ENCODE assay signal across 24 mouse cellular contexts in genomic region chr6:34713777-34714176, GRCm38 (mm10).
A peak's percentile ranks its signal among the peaks of the same experiment; 100 is the strongest.
DNase-seq lines count a peak whose midpoint lies in the region; ATAC-seq and TF ChIP-seq lines count a peak whose summit lies in the region.
"Had no signal": no experiment of that assay in that cellular context is flagged by ENCODE, and none has a peak within 500 bp of the region (broad histone marks: within the 10 kb centered on the region; RNA-seq: fewer than 3 reads in every experiment).

No protein-coding gene starts in this region.

- H3K4me2 ChIP-seq in liver, embryonic 13.5 days, result no peak overlapping the region
- no peak overlapping the region for H3K4me2 ChIP-seq in limb, embryonic 15.5 days
- H3K4me2 ChIP-seq in midbrain, embryonic 14.5 days (ENCODE audit: low read length), result no peak overlapping the region
- H3K4me2 ChIP-seq: forebrain, embryonic 15.5 days; hindbrain, embryonic 14.5 days; limb, embryonic 12.5 days; lung, embryonic 14.5 days; midbrain, embryonic 11.5 days; stomach, embryonic 15.5 days had no signal

- H3K4me3 ChIP-seq in heart, embryonic 10.5 days, result no peak overlapping the region
- no peak overlapping the region for H3K4me3 ChIP-seq in liver, embryonic 13.5 days (replicated peaks)
- H3K4me3 ChIP-seq in embryonic fibroblast, embryonic 13.5 days (ENCODE audit: insufficient read depth, low read length), result no peak overlapping the region
- H3K4me3 ChIP-seq in limb, embryonic 15.5 days, result no peak overlapping the region
- H3K4me3 ChIP-seq in midbrain, embryonic 14.5 days (replicated peaks; ENCODE audit: low read depth, low read length), result no peak overlapping the region
- H3K4me3 ChIP-seq: forebrain, embryonic 10.5 days; forebrain, embryonic 15.5 days; limb, embryonic 12.5 days; stomach, embryonic 15.5 days had no signal

- ATAC-seq in liver, embryonic 13.5 days (ENCODE audit: low read depth), result no peak
- no peak for ATAC-seq in limb, embryonic 15.5 days (ENCODE audit: insufficient number of reproducible peaks, low FRiP score, low TSS enrichment, low read depth)
- no peak for ATAC-seq in midbrain, embryonic 14.5 days (ENCODE audit: low FRiP score, low TSS enrichment)
- ATAC-seq: forebrain, embryonic 15.5 days; inflammation-experienced regulatory T-cells, adult 6 months had no signal

- 84% methylated on average over 8 of the region's 8 CpGs for WGBS in heart, embryonic 10.5 days
- WGBS in liver, embryonic 13.5 days (ENCODE audit: insufficient replicate concordance), result 72% methylated on average over 8 of the region's 8 CpGs
- 77% methylated on average over 8 of the region's 8 CpGs for WGBS in limb, embryonic 15.5 days
- WGBS in midbrain, embryonic 14.5 days, result 93% methylated on average over 8 of the region's 8 CpGs

- H3K9ac ChIP-seq in liver, embryonic 13.5 days, result no peak overlapping the region
- no peak overlapping the region for H3K9ac ChIP-seq in limb, embryonic 15.5 days
- H3K9ac ChIP-seq in midbrain, embryonic 14.5 days (replicated peaks; ENCODE audit: low read length), result no peak overlapping the region
- H3K9ac ChIP-seq: forebrain, embryonic 15.5 days; hindbrain, embryonic 14.5 days; limb, embryonic 12.5 days; lung, embryonic 14.5 days; stomach, embryonic 15.5 days had no signal

- 0 out of 2 replicates have a peak, but pooled peaks cover 6% of the 10 kb centered on the region for H3K36me3 ChIP-seq in heart, embryonic 10.5 days
- no peaks in the 10 kb centered on the region for H3K36me3 ChIP-seq in liver, embryonic 13.5 days
- H3K36me3 ChIP-seq in limb, embryonic 15.5 days, result no peaks in the 10 kb centered on the region
- H3K36me3 ChIP-seq in midbrain, embryonic 14.5 days (ENCODE audit: control insufficient read depth, insufficient read depth, low read length), result no peaks in the 10 kb centered on the region
- H3K36me3 ChIP-seq: forebrain, embryonic 15.5 days; stomach, embryonic 15.5 days had no signal

- H3K27me3 ChIP-seq in heart, embryonic 10.5 days (ENCODE audit: insufficient read depth, poor library complexity, severe bottlenecking), result no peaks in the 10 kb centered on the region
- H3K27me3 ChIP-seq in liver, embryonic 13.5 days, result no peaks in the 10 kb centered on the region
- H3K27me3 ChIP-seq in limb, embryonic 15.5 days, result no peaks in the 10 kb centered on the region
- H3K27me3 ChIP-seq in midbrain, embryonic 14.5 days (ENCODE audit: control insufficient read depth, insufficient read depth, low read length), result no peaks in the 10 kb centered on the region
- H3K27me3 ChIP-seq: forebrain, embryonic 15.5 days; limb, embryonic 12.5 days; stomach, embryonic 15.5 days had no signal

- H3K9me3 ChIP-seq in heart, embryonic 10.5 days, result no peaks in the 10 kb centered on the region
- no peaks in the 10 kb centered on the region for H3K9me3 ChIP-seq in liver, embryonic 13.5 days (replicated peaks)
- no peaks in the 10 kb centered on the region for H3K9me3 ChIP-seq in limb, embryonic 15.5 days
- no peaks in the 10 kb centered on the region for H3K9me3 ChIP-seq in midbrain, embryonic 14.5 days (ENCODE audit: control insufficient read depth, low read length)
- H3K9me3 ChIP-seq: forebrain, embryonic 10.5 days; forebrain, embryonic 15.5 days; limb, embryonic 12.5 days; stomach, embryonic 15.5 days had no signal

- TF ChIP-seq CTCF in embryonic fibroblast, embryonic 13.5 days (IDR thresholded peaks at IDR 0.05; ENCODE audit: borderline replicate concordance, insufficient read depth, low read length), result no peak

- H3K4me1 ChIP-seq in heart, embryonic 10.5 days, result peaks cover 78% of the 10 kb centered on the region
- peaks cover 45% of the 10 kb centered on the region for H3K4me1 ChIP-seq in liver, embryonic 13.5 days (replicated peaks)
- peaks cover 35% of the 10 kb centered on the region for H3K4me1 ChIP-seq in embryonic fibroblast, embryonic 13.5 days (ENCODE audit: control insufficient read depth, insufficient read depth, low read length)
- peaks cover 45% of the 10 kb centered on the region for H3K4me1 ChIP-seq in limb, embryonic 15.5 days
- peaks cover 22% of the 10 kb centered on the region for H3K4me1 ChIP-seq in midbrain, embryonic 14.5 days (ENCODE audit: control insufficient read depth, insufficient read depth, low read length)

- TF ChIP-seq POLR2A in embryonic fibroblast, embryonic 13.5 days (IDR thresholded peaks at IDR 0.05; ENCODE audit: low read depth, low read length), result no peak

- no peak for DNase-seq in heart, embryonic 10.5 days (ENCODE audit: low spot score)
- no peak for DNase-seq in heart, postnatal 14 days
- DNase-seq in liver, embryonic 13.5 days, result no peak
- no peak for DNase-seq in liver
- DNase-seq in cerebellum, adult 18-20 months, result no peak
- DNase-seq in midbrain, embryonic 14.5 days, result no peak
- DNase-seq: adrenal gland, postnatal 25 days; cerebellum, adult 11-12 months; cerebellum, postnatal 10 days; heart, postnatal 4 days; kidney, adult 11 months; kidney, postnatal 25 days; lung, embryonic 14.5 days; retina, postnatal 1 day; right cerebral cortex, postnatal 14 days had no signal

- peak overlapping the region; percentile 76; the same call in 1 of the 2 replicates for H3K27ac ChIP-seq in heart, embryonic 10.5 days
- peak overlapping the region; percentile 10; the same call in 1 of the 2 replicates for H3K27ac ChIP-seq in liver, embryonic 13.5 days
- H3K27ac ChIP-seq in embryonic fibroblast, embryonic 13.5 days (ENCODE audit: insufficient read depth, low read length), result peak overlapping the region; percentile 82
- 0 out of 2 replicates have a peak overlapping the region, but pooled peaks have one; percentile 27 for H3K27ac ChIP-seq in limb, embryonic 15.5 days
- no peak overlapping the region for H3K27ac ChIP-seq in midbrain, embryonic 14.5 days (replicated peaks; ENCODE audit: low read depth, low read length)
- H3K27ac ChIP-seq: forebrain, embryonic 15.5 days; hindbrain, embryonic 14.5 days; limb, embryonic 12.5 days; stomach, embryonic 15.5 days had no signal

- intact Hi-C loops in heart, postnatal 14 days (cut with DNase I), result no loop called here
